Mouse (Mus musculus) hindbrain, postnatal 0 days (tissue): ENCODE measurements at regions not wholly inside any gene's neighbourhood (a gene's known extent, or its start where the extent isn't known, plus 50 kb on each side); places are given as distances from the start of the nearest gene placed in this dataset.

Experiments
- ATAC-seq: fragments of 200-750 bp; cut with Nextera tagmentation; 2 replicates; pipeline ENCODE4 v1.8.0; 2017; ENCODE audit warnings: mild to moderate bottlenecking, moderate TSS enrichment, moderate library complexity
- DNase-seq: peaks from one replicate; pipeline ENCODE4 v3.0.0-alpha.2; 2015; ENCODE audit warnings: low spot score
- H3K27ac ChIP-seq: fragments of 300-500 bp; sonication (generic); 2 replicates; pipeline ENCODE4 v1.5.1; 2014; ENCODE audit warnings: mild to moderate bottlenecking
- H3K27me3 ChIP-seq: fragments of 300-500 bp; sonication (generic); 2 replicates; pipeline ENCODE4 v1.6.1; 2014; ENCODE audit warnings: low read length, mixed read lengths; ENCODE audit not compliant: insufficient read depth
- H3K36me3 ChIP-seq: fragments of 300-500 bp; sonication (generic); 2 replicates; pipeline ENCODE4 v1.6.1; 2014; ENCODE audit warnings: low read length, mixed read lengths; ENCODE audit not compliant: insufficient read depth
- H3K4me1 ChIP-seq: fragments of 300-500 bp; sonication (generic); 2 replicates; pipeline ENCODE4 v1.6.1; 2014; ENCODE audit warnings: antibody characterized with exemption, low read length, mixed read lengths; ENCODE audit not compliant: insufficient read depth
- H3K4me2 ChIP-seq: fragments of 300-500 bp; sonication (generic); 2 replicates; pipeline ENCODE4 v1.6.1; 2014; ENCODE audit warnings: low read depth, mild to moderate bottlenecking, low read length, moderate library complexity, mixed read lengths
- H3K4me3 ChIP-seq: fragments of 300-500 bp; sonication (generic); 2 replicates; pipeline ENCODE4 v1.5.1; 2014; ENCODE audit warnings: low read length
- H3K9ac ChIP-seq: fragments of 300-500 bp; sonication (generic); replicated peaks from 2 replicates; pipeline ENCODE4 v1.6.1; 2014; ENCODE audit warnings: mild to moderate bottlenecking, low read length, moderate library complexity, mixed read lengths
- H3K9me3 ChIP-seq: fragments of 300-500 bp; sonication (generic); 2 replicates; pipeline ENCODE4 v1.6.1; 2016; ENCODE audit warnings: low read length, mixed read lengths
- CTCF ChIP-seq: IDR thresholded peaks from 2 replicates; pipeline ENCODE4 v1.5.1; 2016; ENCODE audit warnings: antibody characterized with exemption, control low read depth, low read depth
- WGBS: fragments of 180-500 bp; shearing (Covaris S2); extraction: QIAGEN DNeasy Blood & Tissue Kit; methylation state at CpG from one replicate; pipeline ENCODE4 v1.1.7; 2014; 5-methylcytosine and 5-hydroxymethylcytosine counted together

GRCm38 (mm10) chr4:7753931-7754330, 484.9 kb downstream of the Car8 start:
- H3K36me3 ChIP-seq: no peaks in the 10 kb centered on the region
- no peak overlapping the region for H3K27ac ChIP-seq
- no peak for DNase-seq
- H3K4me1 ChIP-seq: no peaks in the 10 kb centered on the region
- no peaks in the 10 kb centered on the region for H3K9me3 ChIP-seq
- 92% methylated on average over 4 of the region's 4 CpGs for WGBS
- no peak overlapping the region for H3K9ac ChIP-seq
- no peak overlapping the region for H3K4me2 ChIP-seq
- no peak for ATAC-seq
- no peak for TF ChIP-seq CTCF
- H3K27me3 ChIP-seq: no peaks in the 10 kb centered on the region
- H3K4me3 ChIP-seq: no peak overlapping the region

DNA sequence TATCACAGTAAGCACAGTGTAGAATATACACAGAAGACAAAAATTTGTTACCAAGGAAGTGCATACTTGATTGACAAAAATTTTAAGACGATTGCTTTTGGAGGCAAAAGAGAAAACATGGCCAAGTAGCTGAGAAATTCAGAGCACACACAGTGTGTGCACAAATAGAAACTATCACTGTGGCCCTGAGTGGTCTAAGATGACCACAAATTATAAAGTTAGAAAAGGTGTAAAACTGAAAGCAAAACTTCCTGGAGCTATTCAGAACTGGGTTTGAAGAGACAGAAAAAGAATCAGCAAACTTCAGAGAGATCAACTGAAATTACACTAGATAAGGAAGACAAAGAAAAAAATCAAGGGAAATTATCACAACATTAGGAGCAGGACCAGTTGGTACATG, 487.6 kb downstream of the Car8 start:
- Histone ChIP-seq H3K4me1 (no peaks in the 10 kb centered on the region), H3K27ac (no peak overlapping the region), H3K27me3 (no peaks in the 10 kb centered on the region), H3K36me3 (no peaks in the 10 kb centered on the region), H3K9me3 (no peaks in the 10 kb centered on the region), H3K4me3 (no peak overlapping the region), H3K4me2 (no peak overlapping the region), H3K9ac (no peak overlapping the region)
- DNase-seq (no peak), ATAC-seq (no peak)
- WGBS: 79% methylated on average over 1 of the region's 1 CpGs
- TF ChIP-seq CTCF: no peak

- H3K36me3 ChIP-seq: no peaks in the 10 kb centered on the region
- no peak overlapping the region for H3K27ac ChIP-seq
- H3K4me1 ChIP-seq: no peaks in the 10 kb centered on the region
- H3K9me3 ChIP-seq: no peaks in the 10 kb centered on the region
- TF ChIP-seq CTCF: no peak
- no peak overlapping the region for H3K4me2 ChIP-seq
- H3K27me3 ChIP-seq: no peaks in the 10 kb centered on the region
- H3K9ac ChIP-seq: no peak overlapping the region
- ATAC-seq: no peak
- no peak overlapping the region for H3K4me3 ChIP-seq
- DNase-seq: no peak
These were observed 515.9 kb downstream of the Car8 start for GRCm38 (mm10) chr4:7722893-7723292.

- TF ChIP-seq CTCF: no peak
- Histone ChIP-seq H3K9ac (no peak overlapping the region), H3K27me3 (no peaks in the 10 kb centered on the region), H3K36me3 (no peaks in the 10 kb centered on the region), H3K4me3 (no peak overlapping the region), H3K9me3 (no peaks in the 10 kb centered on the region), H3K4me1 (no peaks in the 10 kb centered on the region), H3K27ac (no peak overlapping the region), H3K4me2 (no peak overlapping the region)
- DNase-seq (no peak), ATAC-seq (no peak)
- WGBS: 87% methylated on average over 4 of the region's 4 CpGs
These were observed 550.3 kb downstream of the Car8 start for GRCm38 (mm10) chr4:7688516-7688915.

DNA sequence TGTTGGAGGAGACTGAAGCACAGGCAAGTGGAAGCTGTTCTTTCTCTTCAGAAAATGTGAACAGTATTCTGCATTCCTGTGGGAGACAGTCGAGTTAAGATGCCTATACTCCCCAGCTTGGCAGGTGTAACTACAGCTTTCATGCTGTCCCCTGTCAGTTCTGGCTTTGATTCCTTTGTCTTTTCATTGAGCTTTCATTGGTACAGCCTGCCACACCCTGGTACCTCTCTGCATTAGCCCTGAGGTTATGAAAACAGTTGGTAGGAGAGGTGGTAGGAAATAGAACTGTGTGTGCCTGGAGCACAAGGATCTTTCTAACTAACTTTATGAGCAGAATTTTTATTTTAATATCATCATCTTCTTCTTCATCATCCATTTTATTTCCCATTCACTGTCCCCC, 551.6 kb downstream of the Car8 start:
- H3K4me3 ChIP-seq: no peak overlapping the region
- H3K4me2 ChIP-seq: no peak overlapping the region
- H3K9me3 ChIP-seq: no peaks in the 10 kb centered on the region
- no peak overlapping the region for H3K9ac ChIP-seq
- H3K27ac ChIP-seq: no peak overlapping the region
- no peak for TF ChIP-seq CTCF
- DNase-seq (no peak), ATAC-seq (no peak)
- H3K36me3 ChIP-seq: no peaks in the 10 kb centered on the region
- no peaks in the 10 kb centered on the region for H3K27me3 ChIP-seq
- no peaks in the 10 kb centered on the region for H3K4me1 ChIP-seq
- WGBS: 64% methylated on average over 1 of the region's 1 CpGs

- no peaks in the 10 kb centered on the region for H3K36me3 ChIP-seq
- WGBS: 82% methylated on average over 4 of the region's 4 CpGs
- no peak for DNase-seq
- no peak overlapping the region for H3K27ac ChIP-seq
- H3K9me3 ChIP-seq: no peaks in the 10 kb centered on the region
- no peak overlapping the region for H3K9ac ChIP-seq
- H3K4me2 ChIP-seq: no peak overlapping the region
- H3K4me3 ChIP-seq: no peak overlapping the region
- no peak for ATAC-seq
- H3K4me1 ChIP-seq: no peaks in the 10 kb centered on the region
- TF ChIP-seq CTCF: no peak
- no peaks in the 10 kb centered on the region for H3K27me3 ChIP-seq
These were observed 568.1 kb downstream of the Car8 start for GRCm38 (mm10) chr4:7670795-7671105.

- H3K4me1 ChIP-seq: no peaks in the 10 kb centered on the region
- no peak overlapping the region for H3K27ac ChIP-seq
- H3K9me3 ChIP-seq: no peaks in the 10 kb centered on the region
- no peak for ATAC-seq
- 60% methylated on average over 4 of the region's 4 CpGs for WGBS
- H3K36me3 ChIP-seq: no peaks in the 10 kb centered on the region
- H3K27me3 ChIP-seq: no peaks in the 10 kb centered on the region
- H3K4me3 ChIP-seq: no peak overlapping the region
- DNase-seq: no peak
- no peak overlapping the region for H3K9ac ChIP-seq
- TF ChIP-seq CTCF: no peak
- H3K4me2 ChIP-seq: no peak overlapping the region
These were observed 568.6 kb downstream of the Car8 start for GRCm38 (mm10) chr4:7669992-7670794.
